Mouse (Mus musculus) Muller cell, postnatal 12 days (primary cell): ENCODE measurements at regions not wholly inside any gene's neighbourhood (a gene's known extent, or its start where the extent isn't known, plus 50 kb on each side); places are given as distances from the start of the nearest gene placed in this dataset.
"Not testable (repeated sequence)": the region's sequence is repeated elsewhere in the genome, so short reads cannot be mapped to it uniquely, and the experiment has no call there.

Source experiments
- DNase-seq: peaks from one replicate; pipeline ENCODE4 v3.0.0-alpha.2; 2015; ENCODE audit errors: inconsistent ontology term

DNA sequence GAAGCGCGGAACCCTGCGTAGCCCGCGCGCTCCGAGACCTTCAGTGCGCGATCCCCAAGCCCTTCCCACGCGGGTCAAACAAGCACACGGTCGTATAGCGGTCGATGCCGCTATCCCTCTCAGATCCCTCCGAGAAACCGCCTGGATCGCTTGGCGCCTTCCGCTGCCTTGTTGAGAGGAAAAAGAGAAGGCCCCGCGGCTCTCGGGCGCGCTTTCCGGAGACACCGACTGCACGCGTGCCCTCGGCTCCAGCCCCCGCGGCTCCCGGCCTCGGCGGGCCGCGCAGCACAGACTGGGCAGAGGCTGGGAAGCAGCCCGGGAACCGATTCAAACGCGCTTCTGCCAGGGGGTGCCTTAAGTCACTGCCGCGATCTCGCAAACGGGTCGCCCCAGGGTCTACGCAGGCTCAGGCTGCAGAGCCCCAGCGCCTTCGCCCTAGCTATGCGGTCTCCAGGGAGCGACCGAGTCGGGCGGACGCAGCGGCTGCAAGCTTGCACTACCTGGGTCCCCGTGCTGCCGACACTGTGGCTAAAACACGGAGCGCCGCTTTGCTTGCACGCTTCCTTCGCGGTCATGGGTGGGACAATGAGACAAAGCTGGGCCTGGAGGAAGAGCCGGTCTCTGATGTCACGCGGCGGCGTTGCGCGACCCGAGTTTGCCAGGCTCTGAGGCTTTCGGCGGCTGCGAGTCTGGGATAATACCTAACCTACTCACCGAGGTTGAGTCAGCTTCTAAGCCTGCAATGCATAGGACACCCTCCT, 87.3 kb downstream of the Crisp4 start:
- peak; percentile 44 for DNase-seq

DNA sequence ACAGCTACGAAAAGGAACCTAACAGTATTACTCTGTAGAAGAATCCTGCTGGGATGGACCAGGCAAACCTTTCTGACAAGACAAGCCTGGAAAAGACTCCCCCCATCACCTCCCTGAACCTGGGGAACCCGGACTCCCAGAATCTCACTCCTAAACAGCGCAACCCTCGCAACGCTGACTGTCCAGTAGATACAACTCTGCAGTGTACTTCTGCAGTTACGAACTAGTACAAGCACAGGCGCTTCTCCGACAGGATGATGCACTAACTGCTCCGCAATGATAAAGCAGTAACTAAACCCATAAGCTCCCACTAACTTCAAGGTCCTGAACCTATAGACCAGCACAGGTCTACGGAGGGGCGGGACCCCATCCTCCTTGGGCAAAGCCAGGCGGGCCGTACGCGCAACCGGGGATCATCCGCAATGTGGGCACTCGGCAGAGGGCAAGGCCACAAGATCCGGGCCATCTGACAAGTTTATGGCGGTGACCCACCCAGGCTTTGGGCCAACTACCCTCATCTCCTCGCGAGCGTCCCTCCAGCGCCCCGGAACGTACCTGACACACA, 88.0 kb downstream of the Crisp4 start:
- no peak for DNase-seq

DNA sequence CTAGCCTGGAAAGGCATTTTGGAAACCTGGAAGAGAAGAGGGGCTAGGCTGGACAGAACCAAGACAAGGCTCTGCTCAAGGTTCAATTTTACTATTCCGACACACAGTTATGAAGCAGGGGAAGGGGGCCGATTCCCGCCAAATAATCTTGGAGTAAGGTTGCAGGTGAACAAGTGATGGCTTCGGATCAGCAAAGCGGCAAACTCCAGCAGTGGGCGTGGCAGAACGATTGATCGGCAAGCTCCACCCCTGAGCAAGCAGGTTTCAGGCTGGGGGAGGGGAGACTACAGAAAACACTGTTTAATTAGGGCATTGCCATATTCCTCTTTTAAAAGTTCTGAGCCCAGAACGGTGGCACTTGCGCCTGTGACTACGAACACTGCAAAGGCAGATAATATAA, 88.7 kb downstream of the Crisp4 start:
- not testable (repeated sequence) for DNase-seq

DNA sequence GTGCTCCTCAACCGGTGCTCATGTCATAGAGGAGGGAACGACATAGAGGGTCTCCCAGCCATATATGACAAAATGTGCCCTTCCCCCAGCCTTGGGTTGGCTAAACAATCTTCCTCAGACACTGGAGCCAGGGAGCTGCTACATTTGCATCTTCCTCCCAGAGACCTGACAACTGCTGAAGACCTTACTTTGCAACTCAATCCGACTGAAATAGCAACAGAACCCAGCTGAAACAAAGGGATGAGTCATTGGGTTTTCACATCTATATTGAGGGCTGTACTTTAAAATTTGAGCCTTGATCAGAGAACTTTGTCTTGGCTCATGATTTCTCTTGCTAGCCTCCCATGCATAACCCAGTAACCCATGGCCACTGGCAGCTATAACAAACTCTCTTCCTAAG, 115.5 kb downstream of the Crisp4 start:
- DNase-seq: no peak

DNA sequence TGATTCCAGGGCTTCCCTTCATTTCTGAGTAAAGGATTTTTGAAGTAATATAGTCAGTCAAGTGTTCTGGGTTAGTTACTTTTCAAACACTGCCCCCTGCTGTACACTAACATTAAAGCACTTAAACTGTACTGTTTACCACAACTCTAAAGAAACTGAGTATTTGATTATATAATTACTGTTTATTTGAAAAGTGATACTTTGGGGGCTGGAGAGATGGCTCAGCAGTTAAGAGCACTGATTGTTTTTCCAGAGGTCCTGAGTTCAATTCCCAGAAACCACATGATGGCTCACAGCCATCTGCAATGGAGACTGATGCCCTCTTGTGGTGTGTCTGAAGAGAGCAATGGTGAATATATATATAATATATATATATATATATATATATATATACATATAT, 132.8 kb downstream of the Crisp4 start:
- DNase-seq: not testable (repeated sequence)

DNA sequence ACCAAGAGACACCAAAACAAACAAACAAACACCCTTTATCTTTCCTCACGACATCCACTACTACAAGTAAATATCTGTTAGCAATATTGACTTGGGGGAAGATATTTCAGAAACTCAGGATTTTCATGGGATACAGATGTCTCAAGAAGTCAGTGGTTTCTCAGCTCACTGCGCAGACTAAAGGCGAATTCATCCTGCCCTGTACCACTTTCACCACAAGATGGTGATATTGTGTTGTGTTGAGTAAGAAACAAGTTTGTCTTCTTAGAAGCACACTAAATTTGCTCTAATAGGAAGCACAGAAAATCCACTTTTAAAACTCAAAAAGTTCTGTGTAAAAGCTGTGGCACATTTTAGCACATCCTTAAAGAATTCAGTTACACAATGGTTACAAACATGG, 165.1 kb downstream of the Crisp4 start:
- DNase-seq: peak; percentile 44

DNA sequence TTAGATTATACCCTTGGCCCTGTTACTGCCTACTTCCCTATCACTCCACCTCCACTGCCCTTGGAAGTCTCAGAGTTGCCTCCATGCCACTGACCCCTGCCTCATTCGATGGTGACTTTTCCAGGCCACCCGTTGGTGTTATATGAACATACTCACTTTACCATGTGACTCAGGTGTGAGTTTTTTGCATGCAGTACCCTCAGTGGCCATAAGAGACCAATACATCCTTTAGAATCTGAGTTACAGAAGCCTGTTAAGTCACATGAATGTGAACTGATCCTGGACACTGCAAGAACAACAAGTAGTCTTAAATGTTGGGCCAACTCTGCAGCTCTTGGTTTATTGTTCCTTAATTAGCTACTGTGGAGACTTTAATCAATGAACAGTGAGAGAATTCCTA, 167.6 kb downstream of the Crisp4 start:
- no peak for DNase-seq

DNA sequence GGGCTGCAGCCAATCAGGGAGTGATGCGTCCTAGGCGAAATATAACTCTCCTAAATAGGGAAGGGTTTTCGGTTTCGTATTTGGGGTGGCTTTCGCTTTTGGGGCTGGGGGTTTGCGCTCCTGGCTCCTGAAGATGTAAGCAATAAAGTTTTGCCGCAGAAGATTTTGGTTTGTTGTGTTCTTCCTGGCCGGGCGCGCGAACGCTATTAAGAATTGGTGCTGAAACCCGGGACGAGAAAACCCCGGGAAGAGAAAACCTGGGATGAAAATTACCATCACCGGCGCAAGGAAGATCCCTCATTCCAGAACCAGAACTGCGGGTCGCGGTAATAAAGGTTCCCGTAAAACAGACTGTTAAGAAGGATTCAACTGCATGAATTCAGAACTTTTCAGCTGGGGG, 188.8 kb downstream of the Crisp4 start:
- DNase-seq: not testable (repeated sequence)

DNA sequence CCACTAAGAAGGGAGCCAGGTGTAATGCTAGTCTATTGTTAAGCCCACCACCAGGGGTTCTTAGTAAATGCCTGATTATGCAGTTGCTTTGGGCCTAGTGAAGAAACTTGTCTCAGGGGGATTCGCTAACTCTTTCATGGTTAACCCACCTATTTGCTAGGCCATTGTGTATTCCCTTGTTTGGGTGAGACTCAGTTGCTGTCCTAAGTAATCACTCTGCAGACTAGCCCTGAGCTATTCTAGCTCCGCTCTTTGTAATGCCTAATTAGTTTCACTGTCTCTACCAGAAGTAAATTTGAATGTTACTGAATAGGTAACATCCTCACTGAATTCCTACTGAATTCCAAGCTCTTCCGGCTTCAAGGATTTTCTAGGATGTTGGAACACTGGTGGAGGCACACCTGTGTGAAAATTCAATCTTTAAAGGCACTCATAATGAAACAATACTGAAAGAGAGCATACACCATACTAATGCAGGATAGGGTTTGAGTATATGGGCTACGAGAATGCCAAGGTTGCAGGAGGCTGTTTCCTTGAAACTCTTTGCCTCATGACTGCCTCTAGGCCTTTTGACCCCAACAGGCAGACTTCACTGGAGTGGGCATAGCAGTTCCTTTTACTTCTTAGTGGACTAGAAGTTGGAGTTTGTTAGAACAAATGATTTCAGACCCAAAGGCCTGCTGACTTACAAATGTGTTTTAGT, 213.4 kb downstream of the Crisp4 start:
- DNase-seq: not testable (repeated sequence)
